Mouse (Mus musculus): ENCODE data around the gene Cyth1. TPM values are rescaled to one million over a fixed set of nuclear protein-coding genes. Genes with fewer than 3 reads are reported as not detected.

Gene Cyth1
- polyA plus RNA-seq, 1 experiment from 2014 or later = 11.3 TPM

DNA sequence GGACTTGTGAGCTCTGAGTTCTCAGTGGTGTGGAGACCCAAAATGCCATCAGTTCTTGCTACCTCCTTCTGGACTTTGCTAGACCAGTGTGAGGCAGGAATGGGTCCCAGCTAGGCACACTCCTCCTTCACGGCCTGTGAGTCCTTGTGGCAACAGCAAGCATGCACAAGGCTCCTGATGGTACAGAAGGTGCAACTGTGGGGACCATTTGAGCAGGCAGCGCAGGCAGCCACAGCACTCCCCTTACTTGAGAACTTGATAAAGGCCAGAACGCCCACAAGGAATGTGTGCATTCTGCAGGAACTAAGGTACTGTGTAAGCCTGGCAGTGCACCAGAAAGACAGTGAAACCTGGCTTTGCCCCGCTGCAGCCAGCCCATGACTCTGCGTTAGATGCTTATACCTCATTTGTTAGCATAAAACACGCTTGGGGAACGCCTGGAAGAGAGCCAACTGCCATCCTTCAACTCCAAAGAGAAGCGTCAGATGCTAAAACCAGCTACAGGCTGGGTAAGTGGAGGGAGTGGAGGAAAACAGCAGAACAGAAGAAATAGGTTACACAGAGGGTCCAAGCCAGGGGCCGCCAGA lies 98.2 kb downstream of the Cyth1 start:
- Histone ChIP-seq H3K4me3 (no peak overlapping the region), H3K27me3 (ENCODE audit: low read depth, poor library complexity, severe bottlenecking) (no peaks in the 10 kb centered on the region), H3K27ac (replicated peaks) (no peak overlapping the region; the same call in 1 of the 2 replicates), H3K36me3 (no peaks in the 10 kb centered on the region), H3K4me1 (no peaks in the 10 kb centered on the region; the same call in 1 of the 2 replicates), H3K9me3 (replicated peaks) (0 out of 2 replicates have a peak, but pooled peaks cover 5% of the 10 kb centered on the region)
- DNase-seq (ENCODE audit: low spot score) = no peak
- 91% methylated on average over 9 of the region's 9 CpGs for WGBS

DNA sequence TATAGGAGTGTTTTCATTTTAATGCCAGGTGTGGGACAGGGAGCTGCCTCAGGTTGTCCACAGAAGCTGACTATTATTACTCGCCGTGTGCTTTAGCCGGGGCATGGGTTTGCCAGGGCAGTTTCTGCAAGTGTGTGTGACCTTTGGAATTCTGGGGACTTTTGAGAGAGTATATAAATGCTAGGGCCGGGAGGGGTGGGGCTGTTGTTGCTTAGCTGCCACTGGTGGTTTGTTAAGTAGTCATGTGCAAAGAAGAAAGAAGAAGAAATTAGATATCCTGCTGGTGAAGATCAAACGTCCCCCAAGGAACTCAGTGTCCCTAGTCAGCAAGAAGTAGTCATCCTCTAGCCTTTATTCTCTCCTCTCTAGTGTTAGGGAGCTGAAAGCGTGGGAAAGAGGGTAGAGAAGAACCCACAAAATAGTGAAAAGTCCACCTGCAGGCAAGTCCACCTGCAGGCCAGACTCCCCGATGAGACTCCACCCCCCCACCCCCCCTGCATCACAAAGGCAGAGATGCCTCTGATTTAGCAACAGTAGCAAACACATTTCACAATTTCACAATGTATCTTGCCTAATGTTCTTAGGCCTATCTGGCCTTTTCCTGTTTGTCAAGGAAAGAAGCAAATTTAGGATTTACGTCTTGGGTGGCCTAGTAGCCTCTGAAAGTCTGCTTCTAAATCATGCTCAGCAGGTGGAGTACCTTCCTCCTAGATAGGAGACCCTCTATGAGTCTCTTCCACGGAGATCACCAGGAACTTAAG lies 100.3 kb downstream of the Cyth1 start:
- Histone ChIP-seq H3K36me3 (no peaks in the 10 kb centered on the region), H3K4me3 (no peak overlapping the region), H3K9me3 (replicated peaks) (0 out of 2 replicates have a peak, but pooled peaks cover 5% of the 10 kb centered on the region), H3K27ac (replicated peaks) (no peak overlapping the region), H3K27me3 (ENCODE audit: low read depth, poor library complexity, severe bottlenecking) (no peaks in the 10 kb centered on the region), H3K4me1 (peaks cover under 1% of the 10 kb centered on the region)
- WGBS = 71% methylated on average over 9 of the region's 9 CpGs
- no peak for DNase-seq (ENCODE audit: low spot score)

- H3K9me3 ChIP-seq (replicated peaks) = 0 out of 2 replicates have a peak, but pooled peaks cover 3% of the 10 kb centered on the region
- H3K36me3 ChIP-seq = no peaks in the 10 kb centered on the region
- DNase-seq (ENCODE audit: low spot score) = no peak
- no peaks in the 10 kb centered on the region for H3K27me3 ChIP-seq (ENCODE audit: low read depth, poor library complexity, severe bottlenecking)
- peaks cover 13% of the 10 kb centered on the region for H3K4me1 ChIP-seq
- no peak overlapping the region for H3K4me3 ChIP-seq
- 94% methylated on average over 10 of the region's 10 CpGs for WGBS
- H3K27ac ChIP-seq (replicated peaks) = no peak overlapping the region
These were observed 101.9 kb downstream of the Cyth1 start for GRCm38 (mm10) chr11:118146446-118146845.

- Histone ChIP-seq H3K4me1 (peaks cover 13% of the 10 kb centered on the region), H3K27me3 (ENCODE audit: low read depth, poor library complexity, severe bottlenecking) (no peaks in the 10 kb centered on the region), H3K9me3 (replicated peaks) (no peaks in the 10 kb centered on the region), H3K27ac (replicated peaks) (no peak overlapping the region; the same call in 1 of the 2 replicates), H3K36me3 (no peaks in the 10 kb centered on the region), H3K4me3 (no peak overlapping the region)
- WGBS = 89% methylated on average over 16 of the region's 16 CpGs
- DNase-seq (ENCODE audit: low spot score) = no peak
These were observed 102.5 kb downstream of the Cyth1 start for GRCm38 (mm10) chr11:118145771-118146351.

DNA sequence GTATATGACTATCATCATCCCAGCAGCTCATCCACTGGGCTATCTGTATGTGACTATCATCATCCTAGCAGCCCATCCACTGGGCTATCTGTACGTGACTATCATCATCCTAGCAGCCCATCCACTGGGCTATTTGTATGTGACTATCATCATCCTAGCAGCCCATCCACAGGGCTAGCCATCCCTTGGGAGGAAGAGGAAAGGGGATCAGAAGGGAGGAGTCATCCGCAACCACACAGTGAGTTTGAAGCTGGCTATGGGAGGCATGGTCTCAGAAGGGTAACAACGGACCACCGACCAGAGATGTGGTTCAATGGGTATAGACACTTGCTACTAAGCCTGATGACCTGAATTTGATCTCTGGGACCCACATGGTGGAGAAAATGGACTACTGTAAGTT lies 103.3 kb downstream of the Cyth1 start:
- 92% methylated on average over 4 of the region's 4 CpGs for WGBS
- H3K4me1 ChIP-seq = peaks cover 13% of the 10 kb centered on the region
- DNase-seq (ENCODE audit: low spot score) = no peak
- H3K4me3 ChIP-seq = no peak overlapping the region
- H3K9me3 ChIP-seq (replicated peaks) = no peaks in the 10 kb centered on the region
- no peaks in the 10 kb centered on the region for H3K36me3 ChIP-seq
- no peaks in the 10 kb centered on the region for H3K27me3 ChIP-seq (ENCODE audit: low read depth, poor library complexity, severe bottlenecking)
- H3K27ac ChIP-seq (replicated peaks) = no peak overlapping the region

DNA sequence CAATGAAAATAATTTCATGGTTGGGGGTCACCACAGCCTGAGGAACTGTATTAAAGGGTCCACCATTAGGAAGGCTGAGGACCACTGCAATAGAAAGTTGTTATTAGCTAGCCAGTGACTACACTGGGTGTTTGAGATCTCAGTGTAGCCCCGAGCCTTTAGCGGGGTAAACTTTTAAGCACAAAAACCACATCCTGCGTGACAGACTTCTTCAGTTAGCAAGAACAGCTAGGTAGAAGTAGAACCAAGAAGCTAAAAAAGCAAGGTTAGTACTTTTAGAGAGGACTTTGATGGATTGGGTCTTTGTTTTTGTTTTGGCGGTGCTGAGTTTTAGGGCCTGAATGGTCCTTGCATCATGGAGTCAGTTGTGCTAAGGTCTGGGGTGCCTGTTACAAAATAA lies 104.7 kb downstream of the Cyth1 start:
- Histone ChIP-seq H3K36me3 (no peaks in the 10 kb centered on the region), H3K9me3 (replicated peaks) (no peaks in the 10 kb centered on the region), H3K4me3 (no peak overlapping the region), H3K27me3 (ENCODE audit: low read depth, poor library complexity, severe bottlenecking) (no peaks in the 10 kb centered on the region), H3K27ac (replicated peaks) (no peak overlapping the region), H3K4me1 (peaks cover 13% of the 10 kb centered on the region)
- WGBS = 93% methylated on average over 4 of the region's 4 CpGs
- no peak for DNase-seq (ENCODE audit: low spot score)

DNA sequence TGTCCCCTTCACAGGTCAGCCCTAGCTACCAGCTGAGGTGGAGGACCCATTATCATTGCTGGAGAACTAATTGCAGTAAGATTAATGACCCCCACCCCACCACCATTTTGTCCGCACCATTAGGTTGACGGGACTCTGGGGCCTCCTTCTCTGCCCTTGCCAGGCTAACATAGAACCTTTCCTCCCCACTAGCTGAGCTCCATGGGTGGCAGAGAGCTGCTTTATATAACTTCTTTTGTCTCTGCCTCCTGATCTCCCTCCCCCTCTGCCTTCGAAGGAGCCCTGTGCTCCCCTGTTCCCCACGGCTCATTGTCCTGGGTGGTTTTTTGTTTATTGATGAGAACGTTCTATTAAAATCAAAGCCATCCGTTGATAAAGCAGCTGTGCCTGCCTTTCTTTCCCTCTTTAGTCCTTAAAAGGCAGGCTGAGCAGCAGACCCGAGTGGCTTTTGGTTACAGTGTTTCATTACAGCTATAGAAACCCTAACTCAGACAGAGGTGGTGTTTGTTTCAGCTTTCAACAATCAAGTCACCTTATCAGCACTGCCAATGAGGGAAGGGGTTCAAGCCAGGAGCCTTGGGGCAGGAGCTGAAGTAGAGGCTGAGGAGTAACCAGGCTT lies 105.7 kb downstream of the Cyth1 start:
- H3K4me1 ChIP-seq = peaks cover 13% of the 10 kb centered on the region
- DNase-seq (ENCODE audit: low spot score) = no peak
- H3K27ac ChIP-seq (replicated peaks) = peak overlapping the region; percentile 73
- 24% methylated on average over 7 of the region's 7 CpGs for WGBS
- H3K4me3 ChIP-seq = no peak overlapping the region
- H3K36me3 ChIP-seq = no peaks in the 10 kb centered on the region
- no peaks in the 10 kb centered on the region for H3K27me3 ChIP-seq (ENCODE audit: low read depth, poor library complexity, severe bottlenecking)
- H3K9me3 ChIP-seq (replicated peaks) = no peaks in the 10 kb centered on the region

GRCm38 (mm10) chr11:118140771-118141565 lies 107.4 kb downstream of the Cyth1 start:
- no peak for DNase-seq (ENCODE audit: low spot score)
- no peaks in the 10 kb centered on the region for H3K36me3 ChIP-seq
- 90% methylated on average over 10 of the region's 10 CpGs for WGBS
- H3K4me1 ChIP-seq = peaks cover 17% of the 10 kb centered on the region
- H3K27ac ChIP-seq (replicated peaks) = peak overlapping the region; percentile 23; the same call in 1 of the 2 replicates
- no peaks in the 10 kb centered on the region for H3K9me3 ChIP-seq (replicated peaks)
- no peak overlapping the region for H3K4me3 ChIP-seq
- no peaks in the 10 kb centered on the region for H3K27me3 ChIP-seq (ENCODE audit: low read depth, poor library complexity, severe bottlenecking)

DNA sequence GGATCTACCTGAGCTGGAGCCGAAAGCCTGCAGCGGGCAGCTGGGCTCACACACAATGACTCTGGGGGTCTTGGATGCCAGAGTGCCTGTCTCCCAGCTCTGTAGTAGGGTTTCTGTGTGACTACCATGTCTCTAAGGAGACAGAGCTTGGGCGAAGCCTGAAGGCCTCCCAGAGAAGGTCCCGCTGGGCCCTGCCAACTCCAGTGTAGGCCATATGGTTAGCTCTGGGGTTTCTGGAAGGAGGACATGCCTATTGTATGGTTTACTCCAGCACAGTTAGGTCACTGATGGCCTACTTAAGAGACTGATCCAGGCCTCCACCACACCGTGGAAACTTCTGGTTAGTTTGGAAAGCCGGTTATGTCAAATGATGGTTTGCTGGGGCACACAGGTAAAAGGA lies 110.0 kb downstream of the Cyth1 start:
- Histone ChIP-seq H3K27ac (replicated peaks) (no peak overlapping the region), H3K4me3 (no peak overlapping the region), H3K36me3 (no peaks in the 10 kb centered on the region), H3K4me1 (peaks cover 31% of the 10 kb centered on the region), H3K27me3 (ENCODE audit: low read depth, poor library complexity, severe bottlenecking) (no peaks in the 10 kb centered on the region), H3K9me3 (replicated peaks) (no peaks in the 10 kb centered on the region)
- 96% methylated on average over 6 of the region's 6 CpGs for WGBS
- no peak for DNase-seq (ENCODE audit: low spot score)

DNA sequence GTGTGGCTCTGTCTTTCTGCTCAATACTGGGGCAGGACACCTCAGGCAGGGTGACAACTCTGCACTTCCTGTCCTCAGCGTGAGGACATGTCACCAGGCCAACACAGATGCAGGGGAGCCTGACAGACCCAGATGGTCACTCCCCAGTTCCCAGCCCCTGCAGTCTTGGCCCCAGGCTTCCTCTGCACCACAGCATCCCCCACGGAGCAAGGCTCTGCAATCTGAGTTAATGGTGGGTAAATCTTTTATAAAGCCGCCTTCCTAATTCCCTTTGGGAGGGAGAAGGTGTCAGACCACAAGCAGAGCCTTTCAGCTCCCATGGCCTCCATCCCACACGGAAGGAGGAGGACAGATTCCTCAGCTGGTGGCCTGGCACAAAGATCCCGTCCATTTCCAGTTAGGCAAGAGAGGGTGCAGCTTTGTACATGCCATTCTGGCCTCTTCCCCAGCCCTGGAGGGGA lies 112.2 kb downstream of the Cyth1 start:
- H3K36me3 ChIP-seq = no peaks in the 10 kb centered on the region
- WGBS = 41% methylated on average over 5 of the region's 5 CpGs
- peaks cover 26% of the 10 kb centered on the region for H3K4me1 ChIP-seq

GRCm38 (mm10) chr11:118135271-118135670 lies 113.1 kb downstream of the Cyth1 start:
- H3K27me3 ChIP-seq (ENCODE audit: low read depth, poor library complexity, severe bottlenecking) = no peaks in the 10 kb centered on the region
- H3K4me3 ChIP-seq = no peak overlapping the region
- 73% methylated on average over 6 of the region's 6 CpGs for WGBS
- DNase-seq (ENCODE audit: low spot score) = no peak
- no peaks in the 10 kb centered on the region for H3K36me3 ChIP-seq
- peaks cover 26% of the 10 kb centered on the region for H3K4me1 ChIP-seq
- 0 out of 2 replicates have a peak overlapping the region, but pooled peaks have one; percentile 7 for H3K27ac ChIP-seq (replicated peaks)
- H3K9me3 ChIP-seq (replicated peaks) = no peaks in the 10 kb centered on the region

More for the DNA sequence above, 112.2 kb downstream of the Cyth1 start:
- Histone ChIP-seq H3K27ac (replicated peaks) (peak overlapping the region; percentile 1; the same call in 1 of the 2 replicates), H3K4me3 (no peak overlapping the region), H3K9me3 (replicated peaks) (no peaks in the 10 kb centered on the region), H3K27me3 (ENCODE audit: low read depth, poor library complexity, severe bottlenecking) (no peaks in the 10 kb centered on the region)
- DNase-seq (ENCODE audit: low spot score) = no peak

GRCm38 (mm10) chr11:118133752-118134169 lies 114.6 kb downstream of the Cyth1 start:
- Histone ChIP-seq H3K36me3 (no peaks in the 10 kb centered on the region), H3K27me3 (ENCODE audit: low read depth, poor library complexity, severe bottlenecking) (no peaks in the 10 kb centered on the region), H3K27ac (replicated peaks) (peak overlapping the region; percentile 25), H3K9me3 (replicated peaks) (no peaks in the 10 kb centered on the region), H3K4me1 (peaks cover 26% of the 10 kb centered on the region), H3K4me3 (no peak overlapping the region)
- 60% methylated on average over 4 of the region's 4 CpGs for WGBS
- DNase-seq (ENCODE audit: low spot score) = peak; percentile 20
